Mouse (Mus musculus) embryonic facial prominence, embryonic 11.5 days (tissue): ENCODE data around the gene Spsb1. TPM values are rescaled to one million over a fixed set of nuclear protein-coding genes. Genes with fewer than 3 reads are reported as not detected.

Source experiments
- ATAC-seq: fragments of 200-750 bp; cut with Nextera tagmentation; replicated peaks from 2 replicates; pipeline ENCODE4 v1.8.0; 2017; ENCODE audit warnings: low read depth; ENCODE audit not compliant: insufficient number of reproducible peaks, low FRiP score, low TSS enrichment
- DNase-seq: peaks from one replicate; pipeline ENCODE4 v3.0.0-alpha.2; 2015; ENCODE audit warnings: low spot score
- H3K27ac ChIP-seq: fragments of 300-500 bp; sonication (generic); replicated peaks from 2 replicates; pipeline ENCODE4 v1.5.1; 2014; ENCODE audit warnings: mild to moderate bottlenecking, low read depth, low read length, control low read depth
- H3K27me3 ChIP-seq: fragments of 300-500 bp; sonication (generic); 2 replicates; pipeline ENCODE4 v1.6.1; 2014; ENCODE audit warnings: mild to moderate bottlenecking, low read length, moderate library complexity, mixed read lengths; ENCODE audit not compliant: control insufficient read depth, insufficient read depth
- H3K36me3 ChIP-seq: fragments of 300-500 bp; sonication (generic); replicated peaks from 2 replicates; pipeline ENCODE4 v1.6.1; 2014; ENCODE audit warnings: low read depth, mild to moderate bottlenecking, low read length, moderate library complexity, mixed read lengths; ENCODE audit not compliant: control insufficient read depth, insufficient read depth
- H3K4me1 ChIP-seq: fragments of 300-500 bp; sonication (generic); 2 replicates; pipeline ENCODE4 v1.6.1; 2014; ENCODE audit warnings: low read length, mixed read lengths; ENCODE audit not compliant: control insufficient read depth, insufficient read depth
- H3K4me2 ChIP-seq: fragments of 300-500 bp; sonication (generic); 2 replicates; pipeline ENCODE4 v1.6.1; 2014; ENCODE audit warnings: low read depth, mild to moderate bottlenecking, control low read depth, low read length, moderate library complexity
- H3K4me3 ChIP-seq: fragments of 300-500 bp; sonication (generic); 2 replicates; pipeline ENCODE4 v1.5.1; 2014; ENCODE audit warnings: low read depth, low read length, control low read depth
- H3K9ac ChIP-seq: fragments of 300-500 bp; sonication (generic); replicated peaks from 2 replicates; pipeline ENCODE4 v1.6.1; 2014; ENCODE audit warnings: mild to moderate bottlenecking, control low read depth, low read length
- H3K9me3 ChIP-seq: fragments of 300-500 bp; sonication (generic); replicated peaks from 2 replicates; pipeline ENCODE4 v1.6.1; 2016; ENCODE audit warnings: mild to moderate bottlenecking, low read length, inconsistent platforms, mixed read lengths; ENCODE audit not compliant: control insufficient read depth
- WGBS: fragments of 180-500 bp; shearing (Covaris S2); extraction: QIAGEN DNeasy Blood & Tissue Kit; methylation state at CpG from one replicate; pipeline ENCODE4 v1.1.7; 2014; 5-methylcytosine and 5-hydroxymethylcytosine counted together
- polyA plus RNA-seq: library from polyadenylated mRNA; unstranded; fragments of >200 nt; fragmentation: Nextera tagmentation; extraction: Ambion mirVana; gene quantifications from 2 replicates; pipeline ENCODE4 v1.2.1, GENCODE M21; 2014

The Spsb1 gene
- polyA plus RNA-seq, 1 experiment from 2014 or later, result 16.7 TPM

GRCm38 (mm10) chr4:149966963-149967362 lies 12.1 kb upstream of the Spsb1 start:
- H3K27me3 ChIP-seq, result no peaks in the 10 kb centered on the region
- peaks cover 11% of the 10 kb centered on the region for H3K4me1 ChIP-seq
- ATAC-seq, result no peak
- H3K4me3 ChIP-seq, result no peak overlapping the region
- no peak for DNase-seq
- WGBS, result 86% methylated on average over 9 of the region's 9 CpGs
- H3K9ac ChIP-seq, result no peak overlapping the region
- H3K4me2 ChIP-seq, result no peak overlapping the region
- no peaks in the 10 kb centered on the region for H3K36me3 ChIP-seq
- H3K9me3 ChIP-seq, result no peaks in the 10 kb centered on the region
- H3K27ac ChIP-seq, result no peak overlapping the region

GRCm38 (mm10) chr4:149966252-149966651 lies 11.4 kb upstream of the Spsb1 start:
- Histone ChIP-seq H3K9ac (no peak overlapping the region), H3K4me1 (peaks cover 11% of the 10 kb centered on the region), H3K27ac (no peak overlapping the region), H3K9me3 (no peaks in the 10 kb centered on the region), H3K4me2 (no peak overlapping the region), H3K27me3 (no peaks in the 10 kb centered on the region), H3K36me3 (no peaks in the 10 kb centered on the region), H3K4me3 (no peak overlapping the region)
- DNase-seq, result no peak
- 79% methylated on average over 5 of the region's 5 CpGs for WGBS
- no peak for ATAC-seq

GRCm38 (mm10) chr4:149965672-149966071 lies 10.8 kb upstream of the Spsb1 start:
- Histone ChIP-seq H3K4me1 (peaks cover 11% of the 10 kb centered on the region), H3K4me3 (no peak overlapping the region), H3K4me2 (no peak overlapping the region), H3K27ac (no peak overlapping the region), H3K27me3 (no peaks in the 10 kb centered on the region), H3K9ac (no peak overlapping the region), H3K9me3 (no peaks in the 10 kb centered on the region), H3K36me3 (no peaks in the 10 kb centered on the region)
- DNase-seq (no peak), ATAC-seq (0 out of 2 replicates have a peak, but pooled peaks have one; percentile 42)
- WGBS, result 66% methylated on average over 6 of the region's 6 CpGs

GRCm38 (mm10) chr4:149965242-149965641 lies 10.4 kb upstream of the Spsb1 start:
- WGBS, result 68% methylated on average over 6 of the region's 6 CpGs
- H3K27me3 ChIP-seq, result no peaks in the 10 kb centered on the region
- H3K4me1 ChIP-seq, result peaks cover 11% of the 10 kb centered on the region
- no peak overlapping the region for H3K4me3 ChIP-seq
- no peak overlapping the region; the same call in 1 of the 2 replicates for H3K27ac ChIP-seq
- no peak overlapping the region for H3K9ac ChIP-seq
- H3K36me3 ChIP-seq, result no peaks in the 10 kb centered on the region
- no peak overlapping the region for H3K4me2 ChIP-seq
- no peak for DNase-seq
- H3K9me3 ChIP-seq, result no peaks in the 10 kb centered on the region
- ATAC-seq, result no peak

GRCm38 (mm10) chr4:149964770-149965169 lies 9.9 kb upstream of the Spsb1 start:
- no peak overlapping the region for H3K4me2 ChIP-seq
- no peaks in the 10 kb centered on the region for H3K27me3 ChIP-seq
- no peak overlapping the region for H3K4me3 ChIP-seq
- no peaks in the 10 kb centered on the region for H3K9me3 ChIP-seq
- peaks cover 11% of the 10 kb centered on the region for H3K4me1 ChIP-seq
- ATAC-seq (no peak; the same call in 1 of the 2 replicates), DNase-seq (peak; percentile 70)
- peak overlapping the region; percentile 11; the same call in 1 of the 2 replicates for H3K27ac ChIP-seq
- 17% methylated on average over 3 of the region's 3 CpGs for WGBS
- no peak overlapping the region for H3K9ac ChIP-seq
- no peaks in the 10 kb centered on the region for H3K36me3 ChIP-seq

GRCm38 (mm10) chr4:149964285-149964684 lies 9.4 kb upstream of the Spsb1 start:
- Histone ChIP-seq H3K4me3 (no peak overlapping the region), H3K27me3 (no peaks in the 10 kb centered on the region), H3K36me3 (no peaks in the 10 kb centered on the region), H3K9me3 (no peaks in the 10 kb centered on the region), H3K27ac (peak overlapping the region; percentile 11; the same call in 1 of the 2 replicates), H3K9ac (no peak overlapping the region), H3K4me1 (peaks cover 11% of the 10 kb centered on the region), H3K4me2 (no peak overlapping the region)
- 60% methylated on average over 8 of the region's 8 CpGs for WGBS
- ATAC-seq, result no peak
- DNase-seq, result no peak

GRCm38 (mm10) chr4:149960391-149960790 lies 5.5 kb upstream of the Spsb1 start:
- H3K9me3 ChIP-seq, result no peaks in the 10 kb centered on the region
- peaks cover 9% of the 10 kb centered on the region for H3K4me1 ChIP-seq
- no peak overlapping the region for H3K9ac ChIP-seq
- H3K4me3 ChIP-seq, result no peak overlapping the region
- H3K27me3 ChIP-seq, result peaks cover 5% of the 10 kb centered on the region
- ATAC-seq, result no peak
- H3K27ac ChIP-seq, result no peak overlapping the region
- no peak for DNase-seq
- 87% methylated on average over 7 of the region's 7 CpGs for WGBS
- H3K36me3 ChIP-seq, result no peaks in the 10 kb centered on the region
- no peak overlapping the region for H3K4me2 ChIP-seq

GRCm38 (mm10) chr4:149959816-149960215 lies 5.0 kb upstream of the Spsb1 start:
- Histone ChIP-seq H3K27me3 (peaks cover 5% of the 10 kb centered on the region), H3K9ac (no peak overlapping the region), H3K4me1 (peaks cover 7% of the 10 kb centered on the region), H3K4me2 (no peak overlapping the region), H3K36me3 (no peaks in the 10 kb centered on the region), H3K4me3 (no peak overlapping the region), H3K27ac (no peak overlapping the region), H3K9me3 (no peaks in the 10 kb centered on the region)
- WGBS, result 51% methylated on average over 10 of the region's 10 CpGs
- ATAC-seq (no peak), DNase-seq (no peak)
